Mouse (Mus musculus): Measurements from ENCODE around the gene Rapsn.

GRCm38 (mm10) chr2:91064211-91064610 is 28.8 kb downstream of the Rapsn start:
- no peak for TF ChIP-seq EP300 (IDR thresholded peaks at IDR 0.05; ENCODE audit: low read length)
- TF ChIP-seq BHLHE40 (IDR thresholded peaks at IDR 0.05; ENCODE audit: low read depth, low read length), result no peak
- TF ChIP-seq MYC (IDR thresholded peaks at IDR 0.05; ENCODE audit: low read depth, low read length), result no peak
- TF ChIP-seq CTCF (conservative IDR thresholded peaks at IDR 0.05 in 1 of 2, IDR thresholded peaks at IDR 0.05 in 1 of 2; ENCODE audit: low read depth in 2 of 2, low read length in 2 of 2), result peak in 1 of 2 experiments; percentile 18; a peak in 1 of 4 replicates
- TF ChIP-seq CHD2 (IDR thresholded peaks at IDR 0.05; ENCODE audit: low read length), result no peak
- no peak for TF ChIP-seq POLR2A (IDR thresholded peaks at IDR 0.05; ENCODE audit: low read depth, low read length)

Measured in CH12.LX (cell line).